Mouse (Mus musculus) T-helper 1 cell (primary cell): ENCODE data around the gene Cblb.

Experiments
- in situ Hi-C: fragments of 300-600 bp; cut with MboI, MseI; formaldehyde crosslinking; loops from one replicate; pipeline ENCODE4 v1.15.1; 2025; ENCODE audit warnings: high pct_unique_total_duplicates

Cblb gene

DNA sequence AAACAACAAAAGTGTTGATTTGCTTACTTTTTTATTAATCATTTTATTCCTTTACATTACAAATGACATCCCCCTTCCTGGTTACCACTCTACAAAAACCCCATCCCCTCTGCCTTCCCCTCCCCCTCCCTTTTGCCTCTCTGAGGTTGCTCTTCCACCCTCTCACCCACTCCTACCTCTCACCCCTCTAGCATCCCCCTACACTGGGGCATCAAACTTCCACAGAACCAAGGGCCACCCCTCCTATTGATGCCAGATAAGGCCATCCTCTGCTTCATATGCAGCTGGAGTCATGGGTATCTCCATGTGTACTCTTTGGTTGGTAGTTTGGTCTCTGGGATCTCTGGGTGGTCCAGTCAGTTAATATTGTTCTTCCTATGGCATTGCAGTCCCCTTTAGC lies 93.9 kb downstream of the Cblb start:
- in situ Hi-C loops: no loop called here

DNA sequence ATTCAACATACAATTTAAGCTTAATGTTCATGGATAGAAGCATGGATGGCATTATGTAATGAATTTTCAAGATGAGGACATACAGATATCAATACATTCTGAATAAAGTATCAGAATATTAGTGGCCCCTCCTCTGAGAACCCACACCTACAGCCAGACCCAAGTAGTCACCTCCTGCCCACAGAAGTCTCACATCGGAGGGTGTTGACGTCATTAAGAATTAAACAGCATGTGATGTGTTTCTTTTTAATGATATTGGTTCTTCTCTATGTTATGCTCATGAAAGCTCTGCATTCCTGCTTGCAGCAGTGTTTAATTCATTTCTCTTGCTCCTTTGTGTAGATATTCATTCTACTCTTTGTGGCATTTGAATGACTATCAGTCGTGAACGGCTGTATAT lies 94.9 kb downstream of the Cblb start:
- in situ Hi-C loops: no loop called here

DNA sequence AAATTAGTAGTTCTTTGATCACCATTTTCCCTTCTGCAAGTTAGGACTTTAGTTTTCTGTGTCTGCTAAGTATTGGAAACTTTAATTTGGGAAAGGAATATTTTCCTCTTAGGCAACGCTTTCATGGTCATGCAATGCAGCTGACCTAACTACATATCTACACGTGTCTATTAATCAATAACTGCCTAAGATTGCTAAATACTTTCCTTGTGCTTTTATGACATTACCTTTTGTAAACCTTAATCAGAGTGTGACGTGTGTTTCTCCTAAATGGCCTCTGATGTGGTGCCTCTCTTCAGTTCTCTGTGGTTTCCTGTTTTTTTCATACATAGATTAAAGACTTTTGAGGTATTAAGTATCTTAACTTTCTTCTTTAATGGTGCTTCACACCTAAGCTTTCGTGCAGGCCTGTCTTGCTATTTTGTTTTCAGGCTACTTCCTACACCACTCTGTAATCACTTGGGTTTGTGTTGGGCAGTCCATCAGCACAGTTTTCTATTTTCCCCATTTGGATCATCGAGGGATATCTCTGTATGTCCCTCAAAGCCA lies 98.4 kb downstream of the Cblb start:
- in situ Hi-C loops: no loop called here

DNA sequence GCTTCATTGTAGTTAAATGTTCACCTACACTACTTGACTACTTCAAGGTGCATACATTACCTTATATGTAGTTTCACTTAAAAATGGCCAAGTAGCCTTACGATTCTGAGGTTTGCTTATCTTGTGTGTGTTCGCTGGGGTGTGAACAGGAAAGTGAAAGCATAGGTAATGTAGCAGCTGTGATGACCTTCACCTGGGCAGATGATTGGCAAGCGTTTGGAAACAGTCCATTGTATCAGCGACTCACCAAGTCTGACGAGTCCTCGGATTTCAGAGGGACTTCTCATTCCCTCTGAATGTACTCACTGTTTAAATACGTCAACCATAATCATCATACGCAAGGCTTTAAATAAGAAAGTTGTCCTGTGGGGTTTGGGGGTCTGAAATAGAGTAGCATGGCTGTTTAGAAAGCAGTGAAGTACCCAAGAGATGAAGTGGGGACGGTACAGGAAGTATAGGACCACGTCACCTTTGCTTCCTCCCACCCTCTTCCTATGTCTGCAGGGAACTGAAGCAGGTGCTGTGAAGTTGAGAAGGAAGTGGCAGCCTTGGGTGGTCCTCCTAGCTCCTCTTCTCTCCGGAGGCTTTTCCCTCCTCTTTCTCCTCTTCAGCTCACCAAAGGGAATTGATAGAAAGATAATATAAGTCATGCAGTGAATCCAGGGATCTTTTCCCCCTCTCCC lies 101.9 kb downstream of the Cblb start:
- in situ Hi-C loops: no loop called here

DNA sequence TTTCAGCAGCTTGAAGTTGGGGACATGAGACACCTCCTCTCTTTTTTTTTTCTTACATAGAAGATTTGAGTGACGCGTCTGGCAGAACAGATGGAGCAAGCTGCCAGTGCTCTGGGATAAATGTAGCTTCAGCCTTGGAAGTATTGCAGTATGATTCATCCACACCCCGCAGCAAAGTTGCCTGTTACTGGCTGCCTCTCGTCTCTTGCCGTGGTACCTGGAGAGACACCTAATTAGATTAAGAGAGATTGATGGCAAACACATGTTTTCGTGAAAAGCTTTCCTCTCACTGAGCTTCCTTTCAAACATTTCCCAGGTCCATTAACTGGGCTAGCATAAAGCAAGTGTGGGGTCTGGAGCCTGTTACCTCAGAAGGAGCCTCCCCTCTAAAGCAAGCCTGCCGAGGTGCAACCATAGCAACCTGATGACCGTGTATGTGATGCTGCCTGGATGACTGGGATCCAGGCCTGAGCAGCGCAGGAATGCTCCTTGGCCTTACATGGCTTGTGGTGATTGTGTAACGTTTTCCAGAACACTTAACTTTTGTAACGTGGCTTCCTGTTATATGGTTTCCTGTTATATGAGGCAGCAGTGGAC lies 103.7 kb downstream of the Cblb start:
- in situ Hi-C loops: no loop called here

DNA sequence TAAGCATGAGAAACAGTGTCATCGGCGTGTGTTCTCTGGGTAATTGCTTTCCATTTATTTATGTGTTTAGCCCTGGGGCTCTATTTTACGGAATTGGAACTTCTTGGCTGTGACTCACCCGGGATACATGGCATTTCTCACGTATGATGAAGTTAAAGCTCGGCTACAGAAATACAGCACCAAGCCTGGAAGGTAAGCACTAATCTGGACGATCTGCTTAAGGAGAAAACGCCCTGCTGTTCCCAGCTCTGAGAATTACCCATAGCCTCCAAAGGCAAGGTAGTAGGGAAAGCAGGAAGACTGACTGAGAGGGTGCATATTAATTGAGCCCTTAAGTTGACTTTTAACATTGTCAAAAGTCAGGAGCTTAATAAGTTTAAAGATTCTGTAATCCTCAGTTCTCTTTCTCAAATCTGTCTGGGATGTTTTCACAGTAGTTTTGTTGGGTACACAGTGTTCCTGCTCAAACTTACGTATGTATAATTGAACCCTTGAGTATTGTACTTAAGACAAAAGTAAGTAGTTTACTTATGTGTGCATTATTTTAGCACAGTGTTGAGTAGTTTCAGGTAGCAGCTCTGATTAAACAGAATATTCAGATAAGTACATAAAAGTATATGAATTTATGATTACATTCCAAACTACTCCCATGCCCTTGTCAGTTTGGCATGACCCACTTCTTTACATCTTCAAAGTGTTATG lies 104.8 kb downstream of the Cblb start:
- in situ Hi-C loops: no loop called here

DNA sequence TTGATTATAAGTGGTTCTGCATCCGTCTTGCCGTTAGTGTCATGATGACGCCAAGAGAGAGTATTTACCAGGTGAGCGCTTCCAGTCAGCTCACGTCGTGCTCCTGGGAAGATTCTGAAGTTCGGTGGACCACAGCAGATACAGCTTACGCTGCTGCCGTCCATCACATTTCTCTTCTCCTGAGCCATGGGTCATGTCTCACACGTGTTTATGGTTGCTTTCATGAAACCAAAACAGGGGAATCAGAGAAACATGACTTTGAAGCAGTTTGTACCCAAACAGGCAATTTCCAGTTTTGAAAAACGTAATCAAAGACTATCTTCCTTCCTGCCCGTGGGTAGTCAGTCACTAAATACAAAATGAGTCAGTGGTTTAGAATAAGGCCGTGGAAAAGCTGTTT lies 112.1 kb downstream of the Cblb start:
- in situ Hi-C loops: no loop called here

DNA sequence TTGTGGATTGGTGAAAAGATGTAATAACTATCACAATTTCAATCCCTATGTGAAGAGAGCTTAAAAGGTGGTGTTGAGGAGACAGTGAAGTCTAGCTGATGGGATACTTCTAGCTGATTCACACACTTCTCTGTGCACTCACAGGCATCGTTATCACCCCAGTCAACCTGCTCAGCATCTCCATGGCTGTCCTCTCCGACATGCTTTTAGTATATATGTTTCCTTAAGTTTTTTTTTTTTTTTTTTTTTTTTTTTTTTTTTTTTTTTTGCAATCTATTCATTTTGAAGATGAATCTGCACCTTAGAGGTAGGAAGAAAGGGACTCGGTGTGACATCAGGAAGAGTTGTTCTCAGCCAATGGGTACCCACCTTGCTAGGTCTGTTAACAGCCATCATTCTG lies 112.8 kb downstream of the Cblb start:
- in situ Hi-C loops: no loop called here

DNA sequence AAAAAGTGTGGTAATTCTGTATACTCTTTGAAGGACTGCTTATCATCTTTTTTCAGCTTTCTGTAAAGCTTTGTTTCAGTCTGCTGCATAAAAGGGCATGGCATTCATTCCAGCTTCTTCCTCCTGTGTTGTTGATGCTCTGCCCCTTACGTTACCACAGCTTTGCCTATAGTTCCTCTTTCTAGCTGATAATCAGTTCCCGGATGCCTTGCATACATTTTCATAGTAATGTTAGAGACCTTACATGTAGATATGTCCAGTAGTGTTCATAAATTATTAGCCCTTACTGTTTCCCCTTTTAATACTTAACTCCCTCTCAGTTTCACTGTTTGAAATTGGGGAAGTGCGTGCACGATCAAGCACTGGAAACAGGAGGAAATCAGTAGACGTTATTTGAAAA lies 113.8 kb downstream of the Cblb start:
- in situ Hi-C loops: no loop called here

DNA sequence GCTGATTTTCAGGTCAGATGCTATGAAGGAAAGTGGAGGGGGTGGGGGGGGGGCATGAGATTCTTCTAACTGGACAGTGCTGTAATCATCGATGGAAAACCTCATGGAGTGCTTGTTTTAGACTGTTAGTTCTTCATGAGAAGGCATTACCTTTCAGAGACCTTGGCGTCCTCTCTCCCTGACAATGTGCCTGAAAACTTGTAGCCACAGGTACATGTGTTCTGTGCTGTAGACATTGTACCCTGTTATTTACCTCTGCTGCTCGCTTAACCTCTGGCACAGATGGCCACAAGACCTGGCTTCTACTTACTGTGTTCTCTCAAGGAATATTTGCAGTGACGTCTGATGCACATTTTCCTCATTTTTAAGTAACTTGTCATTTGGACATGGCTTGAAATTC lies 114.5 kb downstream of the Cblb start:
- in situ Hi-C loops: no loop called here

DNA sequence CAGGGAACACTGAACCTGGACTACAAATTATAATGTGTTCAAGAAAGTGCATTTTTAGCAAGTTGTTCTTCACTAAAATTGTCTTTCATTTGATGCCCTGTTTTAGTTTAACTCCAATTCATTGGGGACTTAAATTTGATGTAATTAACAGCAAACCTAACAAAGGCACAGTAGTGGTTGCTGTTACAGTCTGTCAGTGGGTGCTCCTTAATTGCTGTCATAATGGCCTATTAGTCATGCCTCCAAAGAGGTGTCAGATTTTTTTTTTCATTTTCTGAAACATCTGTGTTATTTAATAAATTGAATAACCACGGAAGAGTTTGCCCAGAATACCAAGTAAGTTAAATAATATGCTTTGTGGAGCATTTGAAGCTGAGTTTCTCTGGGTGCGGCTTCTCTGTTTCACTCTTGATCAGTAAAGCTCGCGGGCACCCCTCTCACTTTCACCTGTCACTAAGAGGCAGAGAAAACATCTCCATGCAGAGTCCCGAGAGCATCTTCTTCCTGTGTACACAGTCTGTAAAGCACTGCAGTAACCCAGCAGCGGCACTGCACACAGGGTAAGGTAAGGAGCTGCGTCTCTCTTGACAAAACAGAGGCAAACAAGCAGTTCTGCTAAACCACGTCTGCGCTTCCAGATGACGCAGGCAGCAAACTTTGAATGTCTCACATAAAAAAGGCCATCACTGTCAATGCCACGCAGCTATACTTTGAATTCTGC lies 116.1 kb downstream of the Cblb start:
- in situ Hi-C loops: no loop called here

DNA sequence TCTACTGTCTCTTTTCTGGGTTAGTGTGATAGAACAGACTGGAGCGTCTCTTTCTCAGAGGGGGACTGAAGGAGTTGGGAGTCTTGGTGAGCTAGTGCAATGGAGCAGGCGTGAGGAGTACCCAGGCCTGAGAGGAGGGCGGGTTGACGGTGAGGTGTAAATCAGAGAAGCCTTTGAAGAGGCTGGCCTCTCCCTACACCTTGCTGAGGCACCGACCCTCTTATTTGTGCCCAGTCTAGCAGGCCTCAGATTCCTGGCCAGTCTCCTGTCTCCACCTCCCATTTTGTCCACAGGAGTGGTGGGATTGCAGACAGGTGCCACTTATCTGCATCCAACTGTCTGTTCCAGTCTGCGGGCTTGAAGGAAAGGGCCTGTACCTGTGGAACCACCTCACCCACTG lies 117.0 kb downstream of the Cblb start:
- in situ Hi-C loops: no loop called here

DNA sequence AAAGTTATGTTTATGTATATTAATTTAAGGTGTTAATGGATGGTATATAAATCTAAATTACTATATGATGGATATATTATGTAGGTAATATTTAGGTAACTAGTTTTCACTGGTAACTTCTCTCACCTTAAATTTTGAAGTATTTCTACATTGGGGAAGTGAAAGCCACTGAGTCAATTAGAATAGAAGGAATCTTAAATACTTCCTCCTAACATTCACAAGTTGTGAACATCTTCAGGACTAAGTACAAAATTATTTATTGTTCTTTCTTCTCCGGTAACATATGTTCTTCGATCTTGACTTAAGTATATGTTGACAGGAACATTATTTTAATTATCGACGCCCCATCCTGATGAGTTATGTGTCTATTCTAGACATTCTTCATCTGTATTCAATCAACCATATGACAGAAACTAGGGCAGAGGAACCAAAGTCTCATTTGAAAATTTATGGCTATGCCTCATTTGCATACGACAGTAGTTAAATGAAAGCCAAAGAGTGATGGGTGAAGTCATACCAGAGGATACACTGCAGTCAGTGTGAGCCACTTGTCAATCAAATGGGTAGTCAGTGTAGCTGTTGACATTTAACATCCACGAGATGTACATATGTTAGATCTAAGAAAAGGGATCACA lies 118.2 kb downstream of the Cblb start:
- in situ Hi-C loops: no loop called here

DNA sequence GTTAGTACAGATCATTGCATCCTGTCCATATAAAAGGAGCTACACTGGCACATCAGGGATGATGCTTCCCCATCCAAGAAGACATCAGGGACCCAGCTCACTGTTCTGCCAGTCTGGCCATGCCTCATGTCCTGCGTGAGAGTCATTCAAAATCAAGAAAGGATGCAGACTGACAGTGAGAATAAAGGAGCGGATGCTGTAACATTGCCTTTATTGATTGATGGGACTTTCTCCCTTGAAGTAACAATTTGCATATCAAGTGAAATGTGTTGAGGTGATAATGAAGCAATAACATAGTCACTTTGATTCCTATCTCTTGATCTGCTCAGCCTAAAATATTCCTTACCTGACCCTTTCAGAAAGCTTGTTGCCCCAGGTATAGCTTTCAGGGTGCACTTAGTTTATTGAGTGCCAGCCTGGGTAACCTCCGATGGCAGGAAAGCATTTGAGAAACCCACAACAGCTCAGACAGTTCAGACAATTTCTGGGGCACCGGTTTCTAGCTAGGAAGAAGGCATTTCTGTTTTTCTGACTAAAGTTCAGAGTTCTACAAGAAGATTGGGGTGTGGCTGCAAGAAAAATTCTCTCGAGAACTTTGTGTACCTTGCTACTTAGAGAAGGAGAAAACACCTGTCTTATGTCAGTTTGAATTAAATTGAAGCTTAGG lies 124.1 kb downstream of the Cblb start:
- in situ Hi-C loops: loop anchor here (10.0 kb wide), 1 partner anchor 110 kb away; no protein-coding TSS in a partner anchor

DNA sequence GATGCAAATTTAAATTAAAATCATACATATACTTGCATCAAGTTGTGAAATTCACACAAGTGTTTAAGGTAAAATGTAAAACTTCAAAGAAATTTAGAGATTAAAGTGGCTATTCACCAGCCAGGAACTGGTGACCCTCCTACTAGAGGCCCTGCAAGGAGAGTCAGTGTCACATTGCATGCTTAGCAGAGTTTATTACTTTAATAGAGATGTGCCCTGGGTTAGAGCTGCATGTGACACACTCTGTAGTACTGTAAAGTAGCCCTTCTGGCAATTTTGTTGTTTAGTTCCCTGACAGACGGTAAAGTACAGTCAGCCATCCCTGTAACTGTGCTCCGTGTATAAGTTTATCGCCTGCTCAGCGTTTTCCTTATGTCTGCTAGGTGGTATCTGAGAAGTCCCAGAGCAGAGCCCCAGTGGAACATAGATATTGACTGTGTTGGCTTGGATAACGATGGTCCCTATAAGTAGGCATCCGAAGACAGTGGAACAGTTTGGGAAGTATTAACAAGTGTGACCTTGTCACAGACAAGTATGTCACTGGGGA lies 129.0 kb downstream of the Cblb start:
- in situ Hi-C loops: loop anchor here (10.0 kb wide), 1 partner anchor 115 kb away; no protein-coding TSS in a partner anchor

DNA sequence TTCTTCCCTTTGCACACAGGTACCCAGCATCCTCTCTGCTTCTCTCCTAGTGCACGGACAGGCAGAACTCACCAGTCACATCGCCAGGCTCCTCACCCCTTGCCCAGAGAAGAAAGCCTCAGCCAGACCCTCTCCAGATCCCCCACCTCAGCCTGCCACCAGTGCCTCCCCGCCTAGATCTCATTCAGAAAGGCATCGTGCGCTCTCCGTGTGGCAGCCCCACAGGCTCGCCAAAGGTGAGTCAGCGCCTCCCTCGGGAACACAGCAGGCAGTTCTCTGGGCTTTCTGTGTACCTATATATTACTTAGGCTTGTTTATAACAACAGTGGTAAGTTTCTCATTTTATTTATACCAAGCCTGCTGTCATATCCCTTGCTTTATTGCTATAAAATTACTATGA lies 133.2 kb downstream of the Cblb start:
- in situ Hi-C loops: no loop called here

DNA sequence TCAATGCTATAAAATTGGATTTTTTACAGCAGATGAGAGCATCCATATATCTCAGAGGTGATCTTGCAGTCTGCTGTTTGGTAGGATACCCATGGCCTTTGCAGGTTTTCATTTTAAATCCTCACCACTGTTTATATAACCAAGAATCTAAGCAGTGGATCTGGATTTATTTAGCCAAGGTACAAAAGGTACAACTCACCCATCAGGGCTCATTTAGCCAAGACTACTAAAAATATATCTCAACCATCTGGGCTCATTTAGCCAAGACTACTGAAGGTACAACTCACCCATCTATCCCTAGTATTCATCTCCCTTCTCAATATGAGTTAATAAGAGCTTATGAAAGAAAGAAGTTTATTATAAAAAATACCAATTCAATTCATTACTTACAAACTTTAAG lies 142.2 kb downstream of the Cblb start:
- in situ Hi-C loops: no loop called here

DNA sequence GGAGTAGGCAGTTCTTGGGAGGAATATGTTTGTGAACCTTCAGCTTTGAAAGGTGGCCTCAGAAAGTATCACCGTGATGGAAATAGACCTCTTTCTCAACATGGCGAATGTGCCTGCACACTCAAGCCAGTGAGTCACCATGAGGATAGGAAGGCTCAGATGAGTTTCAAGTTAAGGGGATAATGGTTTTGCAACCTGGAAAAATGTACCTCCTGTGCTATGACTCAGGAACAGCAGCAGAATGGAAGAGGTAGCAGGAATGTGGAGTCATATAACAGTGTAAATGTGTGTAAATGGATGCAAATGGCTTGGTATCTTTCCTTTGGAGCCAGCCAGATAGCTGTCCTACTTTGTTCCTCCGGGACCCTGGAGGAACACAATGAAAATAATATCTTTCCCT lies 148.8 kb downstream of the Cblb start:
- in situ Hi-C loops: no loop called here

DNA sequence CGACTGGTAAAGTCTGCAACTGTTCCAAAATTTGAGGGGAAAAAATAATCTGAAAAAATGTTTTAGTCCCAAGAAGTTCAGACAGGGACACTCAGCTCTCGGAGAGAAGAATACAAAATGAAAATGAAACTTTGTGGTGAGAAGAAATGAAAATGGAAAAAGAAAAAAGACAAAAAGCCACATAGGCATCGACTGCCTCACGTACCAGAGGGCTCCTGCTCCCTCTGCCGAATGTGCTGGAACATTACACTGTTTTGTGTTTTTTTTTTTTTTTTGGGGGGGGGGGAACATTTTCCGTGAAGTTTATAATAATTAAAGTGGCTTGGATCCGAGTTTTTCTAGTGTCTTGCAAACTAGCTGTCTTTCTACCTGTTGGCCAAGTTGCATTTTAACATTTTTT lies 151.0 kb downstream of the Cblb start:
- in situ Hi-C loops: no loop called here

DNA sequence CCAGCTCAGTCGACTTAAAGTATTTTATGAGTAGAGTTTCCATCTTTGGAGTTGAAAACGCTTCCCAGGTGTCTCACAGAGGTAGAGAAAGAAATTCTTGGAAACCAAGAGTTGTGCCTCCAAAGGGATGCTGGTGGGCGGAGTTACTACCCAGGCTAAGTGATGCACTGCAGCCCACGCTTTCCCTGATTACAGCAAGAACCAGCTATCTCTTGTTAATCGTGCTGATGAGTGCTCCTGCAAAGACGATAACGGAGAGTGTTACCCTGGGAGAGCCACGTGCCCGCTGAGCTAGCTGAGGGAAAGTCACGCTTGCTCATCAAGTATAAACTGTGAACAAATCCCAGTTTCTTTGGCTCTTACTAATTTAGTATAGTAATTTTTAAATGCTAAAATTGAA lies 153.3 kb downstream of the Cblb start:
- in situ Hi-C loops: no loop called here

DNA sequence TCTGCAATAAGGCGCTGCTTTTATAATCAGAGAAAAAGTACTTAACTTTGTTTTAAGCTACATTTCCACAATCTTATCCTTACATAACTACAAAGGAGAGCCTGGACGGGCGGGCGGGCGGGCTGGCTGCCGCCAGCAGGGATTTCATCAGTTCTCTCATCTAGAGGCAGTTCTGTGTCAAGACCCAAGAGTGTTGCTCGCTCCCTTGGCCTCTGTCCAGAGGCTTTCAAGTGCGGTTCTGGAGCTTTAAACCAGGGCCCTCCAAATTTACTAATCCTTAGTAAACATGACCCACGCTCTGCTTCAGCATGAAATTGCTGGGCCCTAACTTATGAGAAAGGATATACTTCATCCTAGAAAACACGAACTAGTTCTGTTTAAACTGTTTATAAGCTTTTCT lies 155.7 kb downstream of the Cblb start:
- in situ Hi-C loops: no loop called here
